Mouse (Mus musculus) G1E (cell line): ENCODE data around the gene Spock2.

Source experiments
- CTCF ChIP-seq: IDR thresholded peaks from 2 replicates; pipeline ENCODE4 v1.5.1; 2012; ENCODE audit warnings: low read depth, low read length, inconsistent platforms, mixed read lengths
- GATA1 ChIP-seq: IDR thresholded peaks from 2 replicates; pipeline ENCODE4 v1.6.1; 2012; ENCODE audit warnings: borderline replicate concordance, low read length, inconsistent platforms, mixed read lengths
- GATA2 ChIP-seq: IDR thresholded peaks from 2 replicates; pipeline ENCODE4 v1.6.1; 2012; ENCODE audit warnings: low read depth, low read length, inconsistent platforms, borderline replicate concordance
- POLR2AphosphoS5 ChIP-seq: IDR thresholded peaks from 2 replicates; pipeline ENCODE4 v1.6.1; 2012; ENCODE audit warnings: low read depth, low read length, inconsistent platforms; ENCODE audit not compliant: insufficient replicate concordance
- TAL1 ChIP-seq: conservative IDR thresholded peaks from 2 replicates; pipeline ENCODE4 v1.6.1; 2012; ENCODE audit warnings: low read depth, low read length, inconsistent platforms, mixed read lengths

- TF ChIP-seq CTCF (no peak), GATA2 (no peak), GATA1 (no peak), POLR2AphosphoS5 (no peak), TAL1 (no peak)
Measured at GRCm38 (mm10) chr10:60134201-60134600, 28.2 kb downstream of the Spock2 start.
